Mouse (Mus musculus): ENCODE results near the gene Smpd4.

DNA sequence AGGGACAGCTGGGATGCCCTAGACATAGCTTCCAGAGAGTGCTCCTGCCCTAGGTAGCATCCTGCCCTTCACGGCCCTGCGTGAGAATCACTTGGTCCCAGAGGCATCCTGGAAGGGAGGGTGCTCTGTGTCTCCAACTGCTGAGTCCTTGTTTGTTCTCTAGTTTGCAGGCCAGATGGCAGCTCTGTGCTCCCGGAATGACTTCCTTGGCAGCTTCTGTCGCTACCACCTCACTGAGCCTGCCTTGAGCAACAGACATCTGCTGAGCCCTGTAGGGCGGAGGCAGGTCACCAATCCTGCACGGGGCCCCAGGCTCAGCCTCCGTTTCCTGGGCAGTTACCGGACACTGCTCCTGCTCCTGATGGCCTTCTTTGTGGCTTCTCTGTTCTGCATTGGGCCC lies 23.2 kb downstream of the Smpd4 start:
- TF ChIP-seq CTCF (conservative IDR thresholded peaks at IDR 0.05; ENCODE audit: low read length): no peak
- TF ChIP-seq NANOG (IDR thresholded peaks at IDR 0.05; ENCODE audit: borderline replicate concordance, low read length): no peak
